Mouse (Mus musculus): Measurements from ENCODE around the gene Zfp768. TPM values are rescaled to one million over a fixed set of nuclear protein-coding genes. Genes with fewer than 3 reads are reported as not detected.

Zfp768 gene
- polyA plus RNA-seq, 1 experiment from 2014 or later: 3.3 TPM

DNA sequence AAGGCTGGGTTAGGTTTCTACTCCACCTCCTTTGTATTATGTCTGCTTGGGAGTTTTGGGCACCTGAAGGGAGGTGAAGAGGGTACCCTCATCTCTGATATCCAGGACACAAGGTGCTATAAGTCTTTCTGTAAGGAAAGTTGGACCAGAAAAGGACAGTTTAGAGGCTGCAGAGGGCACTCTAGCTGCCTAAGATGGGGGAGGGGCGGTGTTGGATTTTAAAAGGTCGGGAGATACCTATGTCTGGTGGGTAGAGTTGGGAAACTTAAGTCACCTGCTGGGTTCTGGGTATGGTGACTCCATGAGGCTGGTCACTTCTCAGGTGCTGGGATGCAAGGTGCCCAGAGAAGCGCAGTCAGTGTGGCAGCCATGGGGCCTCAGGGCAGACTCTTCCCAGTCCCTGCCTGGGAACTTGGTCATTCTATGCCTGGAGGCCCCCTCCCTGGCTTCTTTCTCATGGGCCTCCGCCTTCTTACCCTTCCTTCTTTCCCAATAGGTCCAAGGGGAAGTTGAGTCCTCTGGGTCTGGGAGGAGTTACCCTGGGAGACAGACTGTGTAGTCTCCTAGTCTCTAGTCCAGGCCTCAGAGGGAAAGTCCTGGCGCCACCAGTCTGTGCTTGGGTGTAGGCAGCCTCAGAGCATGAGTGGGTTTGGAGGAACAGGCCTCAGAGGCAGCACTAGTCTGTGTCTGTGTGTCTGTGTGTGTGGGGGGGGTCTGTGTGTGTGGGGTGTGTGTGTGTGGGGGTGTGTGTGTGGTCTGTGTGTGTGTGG lies 48.4 kb downstream of the Zfp768 start:
- no peak overlapping the region for H3K9ac ChIP-seq (replicated peaks; ENCODE audit: low read depth, low read length)
- H3K36me3 ChIP-seq (ENCODE audit: control insufficient read depth, insufficient read depth, low read length): no peaks in the 10 kb centered on the region
- H3K4me3 ChIP-seq (ENCODE audit: low read depth, low read length): no peak overlapping the region
- H3K4me1 ChIP-seq (ENCODE audit: control insufficient read depth, insufficient read depth, low read length): no peaks in the 10 kb centered on the region
- H3K4me2 ChIP-seq (ENCODE audit: low read depth, low read length): no peak overlapping the region
- H3K27me3 ChIP-seq (ENCODE audit: control insufficient read depth, insufficient read depth, low read length): no peaks in the 10 kb centered on the region
- no peak for ATAC-seq (ENCODE audit: low read depth)
- no peak overlapping the region for H3K27ac ChIP-seq (ENCODE audit: low read depth, low read length)
- H3K9me3 ChIP-seq (ENCODE audit: control insufficient read depth, low read length): no peaks in the 10 kb centered on the region
- WGBS: 85% methylated on average over 5 of the region's 5 CpGs

DNA sequence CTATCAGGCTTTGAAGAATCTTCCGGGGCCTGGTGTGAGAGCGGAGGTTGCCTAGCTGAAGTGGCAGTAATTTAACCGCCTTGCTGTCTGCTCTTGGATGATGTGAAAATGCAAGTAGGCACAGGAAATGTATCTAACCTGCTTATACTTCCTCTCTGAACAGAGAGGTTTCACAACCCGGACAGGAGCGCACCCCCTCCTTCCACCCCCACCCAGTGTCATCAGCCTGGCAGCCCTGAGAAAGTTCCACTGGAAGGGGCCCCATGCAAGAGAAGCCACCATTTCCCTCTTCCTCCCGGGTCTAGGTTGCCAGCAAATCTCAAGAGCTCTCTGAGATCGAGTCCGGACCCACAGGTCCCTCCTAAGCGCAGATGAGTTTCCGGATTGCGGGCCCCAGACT lies 49.3 kb downstream of the Zfp768 start, which contains the start of gene Itgal:
Itgal (plus strand) TSS at position 163 of the 400 bp plus-strand sequence.
- Histone ChIP-seq H3K27ac (ENCODE audit: low read depth, low read length) (no peak within 1 kb of the TSS), H3K36me3 (ENCODE audit: control insufficient read depth, insufficient read depth, low read length) (no peaks in the 10 kb centered on the region), H3K9me3 (ENCODE audit: control insufficient read depth, low read length) (no peaks in the 10 kb centered on the region), H3K4me2 (ENCODE audit: low read depth, low read length) (no peak within 1 kb of the TSS), H3K4me1 (ENCODE audit: control insufficient read depth, insufficient read depth, low read length) (no peaks in the 10 kb centered on the region), H3K9ac (replicated peaks; ENCODE audit: low read depth, low read length) (no peak within 1 kb of the TSS), H3K27me3 (ENCODE audit: control insufficient read depth, insufficient read depth, low read length) (no peaks in the 10 kb centered on the region), H3K4me3 (ENCODE audit: low read depth, low read length) (no peak within 1 kb of the TSS)
- 84% methylated on average over 11 of the region's 11 CpGs for WGBS
- no peak for ATAC-seq (ENCODE audit: low read depth)

Other genes starting within 250 kb of the Zfp768 start
- gene Qprt, start 223.4 kb downstream of the Zfp768 start, polyA plus RNA-seq (2014; fragmentation: Nextera tagmentation; extraction: Ambion mirVana): 0.88 TPM in 1 of 2 replicates, not detected in the other
- gene Spn, start 207.8 kb downstream of the Zfp768 start, polyA plus RNA-seq (2014; fragmentation: Nextera tagmentation; extraction: Ambion mirVana): not detected in 2 replicates
- gene Cd2bp2, start 149.5 kb downstream of the Zfp768 start, polyA plus RNA-seq (2014; fragmentation: Nextera tagmentation; extraction: Ambion mirVana): 58.1 and 71.9 TPM in 2 replicates
- gene Tbc1d10b, start 137.1 kb downstream of the Zfp768 start, polyA plus RNA-seq (2014; fragmentation: Nextera tagmentation; extraction: Ambion mirVana): 28.5 and 29.4 TPM in 2 replicates
- gene Mylpf, start 136.7 kb downstream of the Zfp768 start, polyA plus RNA-seq (2014; fragmentation: Nextera tagmentation; extraction: Ambion mirVana): 8.5 and 12.5 TPM in 2 replicates
- gene Zfp553, start 112.5 kb downstream of the Zfp768 start, polyA plus RNA-seq (2014; fragmentation: Nextera tagmentation; extraction: Ambion mirVana): 21.5 and 24.0 TPM in 2 replicates
- 7.2 and 9.1 TPM in 2 replicates for gene Sept1, start 112.5 kb downstream of the Zfp768 start, polyA plus RNA-seq (2014; fragmentation: Nextera tagmentation; extraction: Ambion mirVana)
- gene Zfp771, start 101.3 kb downstream of the Zfp768 start, polyA plus RNA-seq (2014; fragmentation: Nextera tagmentation; extraction: Ambion mirVana): 68.1 and 68.8 TPM in 2 replicates
- 109 and 138 TPM in 2 replicates for gene Dctpp1, start 84.9 kb downstream of the Zfp768 start, polyA plus RNA-seq (2014; fragmentation: Nextera tagmentation; extraction: Ambion mirVana)
- 77.7 and 78.9 TPM in 2 replicates for gene Sephs2, start 71.5 kb downstream of the Zfp768 start, polyA plus RNA-seq (2014; fragmentation: Nextera tagmentation; extraction: Ambion mirVana)
- gene Itgal, start 49.3 kb downstream of the Zfp768 start, polyA plus RNA-seq (2014; fragmentation: Nextera tagmentation; extraction: Ambion mirVana): 0.09 and 0.17 TPM in 2 replicates
- 8.4 and 9.1 TPM in 2 replicates for gene Zfp747, start 30.5 kb upstream of the Zfp768 start, polyA plus RNA-seq (2014; fragmentation: Nextera tagmentation; extraction: Ambion mirVana)
- 5.6 and 6.7 TPM in 2 replicates for gene 9130019O22Rik, start 41.6 kb upstream of the Zfp768 start, polyA plus RNA-seq (2014; fragmentation: Nextera tagmentation; extraction: Ambion mirVana)
- 6.0 and 7.8 TPM in 2 replicates for gene E430018J23Rik, start 48.0 kb upstream of the Zfp768 start, polyA plus RNA-seq (2014; fragmentation: Nextera tagmentation; extraction: Ambion mirVana)
- gene Zfp764, start 61.2 kb upstream of the Zfp768 start, polyA plus RNA-seq (2014; fragmentation: Nextera tagmentation; extraction: Ambion mirVana): 5.5 and 5.7 TPM in 2 replicates
- 35.7 and 37.2 TPM in 2 replicates for gene Zfp688, start 76.5 kb upstream of the Zfp768 start, polyA plus RNA-seq (2014; fragmentation: Nextera tagmentation; extraction: Ambion mirVana)
- 16.1 and 18.2 TPM in 2 replicates for gene Zfp689, start 103.6 kb upstream of the Zfp768 start, polyA plus RNA-seq (2014; fragmentation: Nextera tagmentation; extraction: Ambion mirVana)
- gene Prr14, start 114.0 kb upstream of the Zfp768 start, polyA plus RNA-seq (2014; fragmentation: Nextera tagmentation; extraction: Ambion mirVana): 35.8 and 38.8 TPM in 2 replicates
- gene Fbrs, start 133.6 kb upstream of the Zfp768 start, polyA plus RNA-seq (2014; fragmentation: Nextera tagmentation; extraction: Ambion mirVana): 15.5 TPM in 2 replicates
- 53.0 and 66.7 TPM in 2 replicates for gene Srcap, start 166.4 kb upstream of the Zfp768 start, polyA plus RNA-seq (2014; fragmentation: Nextera tagmentation; extraction: Ambion mirVana)
- 18.3 and 19.7 TPM in 2 replicates for gene Gm42715, start 174.0 kb upstream of the Zfp768 start, polyA plus RNA-seq (2014; fragmentation: Nextera tagmentation; extraction: Ambion mirVana)
- 7.2 TPM in 2 replicates for gene Tmem265, start 215.8 kb upstream of the Zfp768 start, polyA plus RNA-seq (2014; fragmentation: Nextera tagmentation; extraction: Ambion mirVana)
- 62.1 and 69.6 TPM in 2 replicates for gene Phkg2, start 227.8 kb upstream of the Zfp768 start, polyA plus RNA-seq (2014; fragmentation: Nextera tagmentation; extraction: Ambion mirVana)
- gene Ccdc189, start 243.0 kb upstream of the Zfp768 start, polyA plus RNA-seq (2014; fragmentation: Nextera tagmentation; extraction: Ambion mirVana): 7.8 and 10.6 TPM in 2 replicates
- 31.2 and 39.6 TPM in 2 replicates for gene Rnf40, start 243.2 kb upstream of the Zfp768 start, polyA plus RNA-seq (2014; fragmentation: Nextera tagmentation; extraction: Ambion mirVana)